Comparison of ENCODE assay signal across 9 mouse cellular contexts in the genomic region with DNA sequence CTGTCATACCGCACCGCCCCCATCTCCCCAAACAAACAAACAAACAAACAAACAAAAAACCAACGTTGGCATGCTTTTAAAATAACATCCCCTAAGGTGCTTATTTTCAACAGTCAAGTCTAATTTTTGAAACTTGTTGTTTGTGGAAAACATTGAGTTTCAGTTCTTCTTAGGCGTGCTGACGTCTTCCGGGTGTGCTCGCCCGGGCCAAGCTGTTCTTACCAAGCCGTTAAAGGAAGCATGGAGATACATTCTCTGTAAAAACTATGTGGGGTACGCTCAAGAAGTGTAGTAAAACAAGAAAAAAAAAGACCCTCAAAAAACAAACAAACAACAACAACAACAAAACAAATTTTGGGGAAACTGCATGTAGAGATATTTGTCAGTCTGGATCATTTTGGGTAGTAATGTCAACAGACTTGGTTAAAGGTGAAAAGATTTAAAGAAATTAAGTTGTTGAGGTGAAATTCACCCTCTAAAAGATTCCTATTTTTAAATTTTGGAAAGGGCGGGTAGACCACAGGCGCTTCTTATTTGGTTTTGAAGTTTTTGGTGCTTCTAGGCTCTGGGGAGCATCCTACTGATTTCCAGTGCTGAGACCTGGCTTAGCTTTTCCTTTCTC. TPM values are rescaled to one million over a fixed set of nuclear protein-coding genes. Genes with fewer than 3 reads are reported as not detected.
DNase-seq lines count a peak whose midpoint lies in the region; ATAC-seq and TF ChIP-seq lines count a peak whose summit lies in the region.
"Had no signal": no experiment of that assay in that cellular context is flagged by ENCODE, and none has a peak within 500 bp of the region (broad histone marks: within the 10 kb centered on the region; RNA-seq: fewer than 3 reads in every experiment).

No protein-coding gene starts in this region.

- peak overlapping the region; percentile 78 for H3K27ac ChIP-seq in layer of hippocampus, adult 2 months
- no peak overlapping the region for H3K27ac ChIP-seq in embryonic facial prominence, embryonic 11.5 days (replicated peaks; ENCODE audit: low read depth, low read length)
- H3K27ac ChIP-seq in intestine, embryonic 15.5 days = no peak overlapping the region
- no peak overlapping the region for H3K27ac ChIP-seq in cerebellum, adult 2 months (ENCODE audit: insufficient read depth, low read length)

- ATAC-seq in embryonic facial prominence, embryonic 11.5 days (replicated peaks; ENCODE audit: insufficient number of reproducible peaks, low FRiP score, low TSS enrichment, low read depth) = no peak
- no peak for ATAC-seq in intestine, embryonic 15.5 days
- ATAC-seq in monocyte, adult 5-6 weeks (replicated peaks; ENCODE audit: insufficient number of reproducible peaks, low FRiP score, low TSS enrichment, poor library complexity, severe bottlenecking) = peak; percentile 65; the same call in 1 of the 2 replicates
- ATAC-seq: Patski had no signal

- no peak for DNase-seq in layer of hippocampus, adult 2 months (ENCODE audit: low spot score in 2 of 2)
- DNase-seq in layer of hippocampus, postnatal 14 days (ENCODE audit: low spot score in 2 of 2) = no peak
- DNase-seq in embryonic facial prominence, embryonic 11.5 days (ENCODE audit: low spot score) = no peak
- DNase-seq in right cerebral cortex, adult 18-20 months = no peak
- no peak for DNase-seq in cerebellum, adult 2 months
- DNase-seq in kidney, adult 11 months = no peak

- TF ChIP-seq CTCF in layer of hippocampus, adult 2 months (conservative IDR thresholded peaks at IDR 0.05) = no peak
- TF ChIP-seq CTCF in cerebellum, adult 2 months (IDR thresholded peaks at IDR 0.05; ENCODE audit: borderline replicate concordance, insufficient read depth, low read depth, low read length) = no peak

- no peaks in the 10 kb centered on the region for H3K9me3 ChIP-seq in embryonic facial prominence, embryonic 11.5 days (replicated peaks; ENCODE audit: control insufficient read depth, low read length)
- no peaks in the 10 kb centered on the region for H3K9me3 ChIP-seq in intestine, embryonic 15.5 days

- peak overlapping the region; percentile 46 for H3K4me2 ChIP-seq in embryonic facial prominence, embryonic 11.5 days (ENCODE audit: low read depth, low read length)
- peak overlapping the region; percentile 69 for H3K4me2 ChIP-seq in intestine, embryonic 15.5 days (replicated peaks)

- 62% methylated on average over 12 of the region's 12 CpGs for WGBS in embryonic facial prominence, embryonic 11.5 days
- 80% methylated on average over 12 of the region's 12 CpGs for WGBS in intestine, embryonic 15.5 days
- 82% methylated on average over 12 of the region's 12 CpGs for WGBS in cerebellum, adult 2 months

- H3K4me3 ChIP-seq in layer of hippocampus, adult 2 months = peak overlapping the region; percentile 26
- no peak overlapping the region for H3K4me3 ChIP-seq in embryonic facial prominence, embryonic 11.5 days (ENCODE audit: low read depth, low read length)
- H3K4me3 ChIP-seq in intestine, embryonic 15.5 days (replicated peaks) = peak overlapping the region; percentile 23; the same call in 1 of the 2 replicates
- H3K4me3 ChIP-seq in cerebellum, adult 2 months (replicated peaks; ENCODE audit: insufficient read depth, low read depth, low read length) = no peak overlapping the region

- H3K36me3 ChIP-seq in embryonic facial prominence, embryonic 11.5 days (replicated peaks; ENCODE audit: control insufficient read depth, insufficient read depth, low read depth, low read length) = no peaks in the 10 kb centered on the region
- H3K36me3 ChIP-seq in intestine, embryonic 15.5 days = no peaks in the 10 kb centered on the region

- no peak for TF ChIP-seq POLR2A in cerebellum, adult 2 months (IDR thresholded peaks at IDR 0.05; ENCODE audit: borderline replicate concordance, insufficient read depth, low read length)

- H3K27me3 ChIP-seq in embryonic facial prominence, embryonic 11.5 days (ENCODE audit: control insufficient read depth, insufficient read depth, low read length) = no peaks in the 10 kb centered on the region
- H3K27me3 ChIP-seq in intestine, embryonic 15.5 days (replicated peaks) = 0 out of 2 replicates have a peak, but pooled peaks cover 14% of the 10 kb centered on the region
- H3K27me3 ChIP-seq in cerebellum, adult 2 months (ENCODE audit: control insufficient read depth, insufficient read depth, low read length) = no peaks in the 10 kb centered on the region
- H3K27me3 ChIP-seq: Patski had no signal

- peak overlapping the region; percentile 22; the same call in 1 of the 2 replicates for H3K9ac ChIP-seq in embryonic facial prominence, embryonic 11.5 days (replicated peaks; ENCODE audit: low read length)
- H3K9ac ChIP-seq in intestine, embryonic 15.5 days = peak overlapping the region; percentile 32; the same call in 1 of the 2 replicates

- H3K4me1 ChIP-seq in embryonic facial prominence, embryonic 11.5 days (ENCODE audit: control insufficient read depth, insufficient read depth, low read length) = no peaks in the 10 kb centered on the region
- H3K4me1 ChIP-seq in intestine, embryonic 15.5 days (replicated peaks) = no peaks in the 10 kb centered on the region
- H3K4me1 ChIP-seq in cerebellum, adult 2 months (ENCODE audit: control insufficient read depth, insufficient read depth, low read length) = no peaks in the 10 kb centered on the region

RNA-seq across cellular contexts. Expression of gene Plekho1, which starts 23.4 kb away (rescaled TPM):
- 10 to 100 TPM; 39.3 to 44.1 TPM for total RNA-seq in layer of hippocampus, adult 2 months (2021)
- total RNA-seq in layer of hippocampus, postnatal 14 days (2021) = 10 to 100 TPM; 43.7 to 44.5 TPM
- polyA plus RNA-seq in embryonic facial prominence, embryonic 11.5 days (2014; fragmentation: Nextera tagmentation; extraction: Ambion mirVana) = 63.1 and 64.8 TPM in 2 replicates
- 28.0 and 30.1 TPM in 2 replicates for polyA plus RNA-seq in intestine, embryonic 15.5 days (2015; fragmentation: Nextera tagmentation; extraction: Ambion mirVana)
- 73.1 to 144 TPM (median 131 TPM) in 3 replicates for total RNA-seq in monocyte, adult 5-6 weeks (2017)
- polyA plus RNA-seq in cerebellum, adult 2 months (2012; rRNA removed) = 155 and 160 TPM in 2 replicates

RNA-seq across cellular contexts. Expression of gene Anp32e, which starts 43.3 kb away (rescaled TPM):
- 10 to 100 TPM; 78.9 to 80.6 TPM for total RNA-seq in layer of hippocampus, adult 2 months (2021)
- 100 to 1,000 TPM; 101 TPM for total RNA-seq in layer of hippocampus, postnatal 14 days (2021)
- 120 and 128 TPM in 2 replicates for polyA plus RNA-seq in embryonic facial prominence, embryonic 11.5 days (2014; fragmentation: Nextera tagmentation; extraction: Ambion mirVana)
- 149 and 178 TPM in 2 replicates for polyA plus RNA-seq in intestine, embryonic 15.5 days (2015; fragmentation: Nextera tagmentation; extraction: Ambion mirVana)
- total RNA-seq in monocyte, adult 5-6 weeks (2017) = 108 to 150 TPM (median 134 TPM) in 3 replicates
- 65.1 and 70.4 TPM in 2 replicates for polyA plus RNA-seq in cerebellum, adult 2 months (2012; rRNA removed)

Comparison
In these comparisons a context has a peak if more than half of its experiments do, and no peak if none do; other contexts are left out.
1. H3K4me3 ChIP-seq: peak in layer of hippocampus, adult 2 months (single experiment) and intestine, embryonic 15.5 days (single experiment); none in embryonic facial prominence, embryonic 11.5 days (single experiment) and cerebellum, adult 2 months (single experiment).